ENCODE assay signal across 26 mouse cellular contexts in the genomic region with DNA sequence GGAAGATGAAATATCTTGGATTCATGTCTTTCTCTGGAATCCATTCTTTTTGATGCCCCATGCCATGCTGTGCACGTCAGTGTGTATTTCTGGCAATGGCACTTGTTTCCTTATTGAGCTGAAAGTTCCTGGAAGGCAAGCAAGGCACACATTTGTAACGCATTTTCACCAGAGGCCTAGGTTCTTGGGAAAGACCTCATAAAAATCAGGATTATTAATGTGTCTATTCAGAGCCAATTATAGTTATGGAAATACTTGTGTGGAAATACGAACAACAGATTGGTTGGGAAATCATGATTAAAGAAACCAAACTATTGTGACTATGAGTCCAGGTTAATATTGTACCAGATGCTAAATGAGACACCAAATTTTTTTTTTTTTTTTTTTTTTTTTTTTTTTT. TPM values are rescaled to one million over a fixed set of nuclear protein-coding genes. Genes with fewer than 3 reads are reported as not detected.
A peak's percentile ranks its signal among the peaks of the same experiment; 100 is the strongest.
DNase-seq lines count a peak whose midpoint lies in the region; ATAC-seq and TF ChIP-seq lines count a peak whose summit lies in the region.
"Had no signal": no experiment of that assay in that cellular context is flagged by ENCODE, and none has a peak within 500 bp of the region (broad histone marks: within the 10 kb centered on the region; RNA-seq: fewer than 3 reads in every experiment).

No protein-coding gene starts in this region.

- H3K27me3 ChIP-seq in forebrain, embryonic 15.5 days: no peaks in the 10 kb centered on the region
- no peaks in the 10 kb centered on the region; the same call in 1 of the 2 replicates for H3K27me3 ChIP-seq in forebrain, embryonic 11.5 days (ENCODE audit: control insufficient read depth, insufficient read depth, low read length)
- H3K27me3 ChIP-seq in forebrain, embryonic 16.5 days (replicated peaks; ENCODE audit: control insufficient read depth, insufficient read depth, low read length): no peaks in the 10 kb centered on the region
- no peaks in the 10 kb centered on the region for H3K27me3 ChIP-seq in midbrain, embryonic 14.5 days (ENCODE audit: control insufficient read depth, insufficient read depth, low read length)
- H3K27me3 ChIP-seq in heart, embryonic 12.5 days (replicated peaks): peaks cover 49% of the 10 kb centered on the region

- H3K9me3 ChIP-seq in forebrain, embryonic 15.5 days: no peaks in the 10 kb centered on the region
- no peaks in the 10 kb centered on the region for H3K9me3 ChIP-seq in forebrain, embryonic 11.5 days (ENCODE audit: control insufficient read depth, low read length)
- H3K9me3 ChIP-seq in ES-E14 (ENCODE audit: control insufficient read depth, insufficient read depth, low read depth, low read length): no peaks in the 10 kb centered on the region
- no peaks in the 10 kb centered on the region for H3K9me3 ChIP-seq in forebrain, embryonic 16.5 days (ENCODE audit: control insufficient read depth, low read length)
- H3K9me3 ChIP-seq in midbrain, embryonic 14.5 days (ENCODE audit: control insufficient read depth, low read length): no peaks in the 10 kb centered on the region
- no peaks in the 10 kb centered on the region for H3K9me3 ChIP-seq in heart, embryonic 12.5 days (replicated peaks)
- H3K9me3 ChIP-seq: embryonic facial prominence, embryonic 12.5 days; intestine, embryonic 15.5 days; limb, embryonic 12.5 days; liver, embryonic 13.5 days had no signal

- peaks cover 38% of the 10 kb centered on the region for H3K4me1 ChIP-seq in forebrain, embryonic 15.5 days
- H3K4me1 ChIP-seq in forebrain, embryonic 11.5 days (replicated peaks; ENCODE audit: control insufficient read depth, insufficient read depth, low read length): peaks cover 2% of the 10 kb centered on the region; the same call in 1 of the 2 replicates
- H3K4me1 ChIP-seq in ES-E14 (ENCODE audit: control insufficient read depth in 2 of 2, insufficient read depth in 2 of 2, low read length in 2 of 2, poor library complexity in 1 of 2): 0 out of 4 replicates have a peak, but pooled peaks cover 0 to 3% of the 10 kb centered on the region in 2 experiments
- peaks cover 21% of the 10 kb centered on the region for H3K4me1 ChIP-seq in forebrain, embryonic 16.5 days (replicated peaks; ENCODE audit: control insufficient read depth, insufficient read depth, low read length)
- peaks cover 31% of the 10 kb centered on the region for H3K4me1 ChIP-seq in midbrain, embryonic 14.5 days (ENCODE audit: control insufficient read depth, insufficient read depth, low read length)
- H3K4me1 ChIP-seq in heart, embryonic 12.5 days (replicated peaks): peaks cover 14% of the 10 kb centered on the region; the same call in 1 of the 2 replicates

- no peak for DNase-seq in forebrain, embryonic 11.5 days (ENCODE audit: low spot score)
- no peak for DNase-seq in ES-E14 (ENCODE audit: low read depth, low spot score)
- DNase-seq in midbrain, embryonic 14.5 days: no peak
- DNase-seq in frontal cortex, postnatal 14 days (ENCODE audit: low spot score in 2 of 2): no peak
- no peak for DNase-seq in embryo, embryonic 11 days
- DNase-seq: cerebellum, adult 9-10 months; heart, adult 18-20 months; heart, postnatal 36 days; kidney, adult 9 months; kidney, postnatal 36 days; liver, embryonic 13.5 days; lung, embryonic 14.5 days; lung, postnatal 36 days; spleen, adult 18-20 months; thymus, postnatal 25 days had no signal

- no peak for ATAC-seq in forebrain, embryonic 15.5 days (replicated peaks)
- ATAC-seq in forebrain, embryonic 11.5 days (replicated peaks; ENCODE audit: low FRiP score): no peak
- ATAC-seq in forebrain, embryonic 16.5 days: no peak
- no peak for ATAC-seq in midbrain, embryonic 14.5 days (ENCODE audit: low FRiP score, low TSS enrichment)
- ATAC-seq in heart, embryonic 12.5 days (ENCODE audit: insufficient number of reproducible peaks, low FRiP score): no peak
- ATAC-seq: intestine, embryonic 15.5 days had no signal

- no peak overlapping the region for H3K9ac ChIP-seq in forebrain, embryonic 15.5 days (replicated peaks)
- H3K9ac ChIP-seq in forebrain, embryonic 11.5 days (ENCODE audit: low read length): no peak overlapping the region
- no peak overlapping the region for H3K9ac ChIP-seq in ES-E14 (ENCODE audit: insufficient read depth, low read depth, low read length, poor library complexity, severe bottlenecking)
- H3K9ac ChIP-seq in forebrain, embryonic 16.5 days (replicated peaks; ENCODE audit: low read depth, low read length): no peak overlapping the region
- no peak overlapping the region for H3K9ac ChIP-seq in midbrain, embryonic 14.5 days (replicated peaks; ENCODE audit: low read length)
- H3K9ac ChIP-seq in heart, embryonic 12.5 days: no peak overlapping the region
- H3K9ac ChIP-seq: embryonic facial prominence, embryonic 12.5 days; intestine, embryonic 15.5 days; limb, embryonic 12.5 days; liver, embryonic 13.5 days; lung, embryonic 14.5 days had no signal

- H3K36me3 ChIP-seq in forebrain, embryonic 15.5 days: no peaks in the 10 kb centered on the region
- no peaks in the 10 kb centered on the region for H3K36me3 ChIP-seq in forebrain, embryonic 11.5 days (ENCODE audit: control insufficient read depth, insufficient read depth, low read length)
- no peaks in the 10 kb centered on the region for H3K36me3 ChIP-seq in ES-E14 (ENCODE audit: control insufficient read depth, insufficient read depth, low read length, poor library complexity, severe bottlenecking)
- no peaks in the 10 kb centered on the region for H3K36me3 ChIP-seq in forebrain, embryonic 16.5 days (ENCODE audit: control insufficient read depth, insufficient read depth)
- peaks cover 3% of the 10 kb centered on the region; the same call in 1 of the 2 replicates for H3K36me3 ChIP-seq in midbrain, embryonic 14.5 days (ENCODE audit: control insufficient read depth, insufficient read depth, low read length)
- no peaks in the 10 kb centered on the region for H3K36me3 ChIP-seq in heart, embryonic 12.5 days
- H3K36me3 ChIP-seq: embryonic facial prominence, embryonic 12.5 days; intestine, embryonic 15.5 days; limb, embryonic 12.5 days; liver, embryonic 13.5 days had no signal

- peak overlapping the region; percentile 4; the same call in 1 of the 2 replicates for H3K27ac ChIP-seq in forebrain, embryonic 15.5 days (replicated peaks)
- H3K27ac ChIP-seq in forebrain, embryonic 11.5 days (ENCODE audit: low read depth, low read length): no peak overlapping the region
- H3K27ac ChIP-seq in ES-E14 (ENCODE audit: insufficient read depth, low read depth, low read length, poor library complexity, severe bottlenecking): no peak overlapping the region
- no peak overlapping the region for H3K27ac ChIP-seq in forebrain, embryonic 16.5 days (ENCODE audit: low read length)
- no peak overlapping the region for H3K27ac ChIP-seq in midbrain, embryonic 14.5 days (replicated peaks; ENCODE audit: low read depth, low read length)
- H3K27ac ChIP-seq in heart, embryonic 12.5 days (ENCODE audit: poor library complexity, severe bottlenecking): no peak overlapping the region
- H3K27ac ChIP-seq: embryonic facial prominence, embryonic 12.5 days; intestine, embryonic 15.5 days; limb, embryonic 12.5 days; liver, embryonic 13.5 days had no signal

- WGBS in forebrain, embryonic 15.5 days: 62% methylated on average over 3 of the region's 3 CpGs
- WGBS in forebrain, embryonic 11.5 days: 89% methylated on average over 3 of the region's 3 CpGs
- 53% methylated on average over 3 of the region's 3 CpGs for WGBS in forebrain, embryonic 16.5 days
- 81% methylated on average over 3 of the region's 3 CpGs for WGBS in midbrain, embryonic 14.5 days
- WGBS in heart, embryonic 12.5 days: 71% methylated on average over 3 of the region's 3 CpGs

- in situ Hi-C loops in ES-E14 (cut with MboI; ENCODE audit: low sequenced_read_pairs in 2 of 2, unreplicated experiment in 2 of 2): no loop called here

- peak overlapping the region; percentile 14 for H3K4me2 ChIP-seq in forebrain, embryonic 15.5 days (replicated peaks)
- H3K4me2 ChIP-seq in forebrain, embryonic 11.5 days (ENCODE audit: low read depth, low read length, severe bottlenecking): no peak overlapping the region
- H3K4me2 ChIP-seq in forebrain, embryonic 16.5 days (ENCODE audit: low read length): peak overlapping the region; percentile 20
- H3K4me2 ChIP-seq in midbrain, embryonic 14.5 days (ENCODE audit: low read length): peak overlapping the region; percentile 89
- H3K4me2 ChIP-seq in heart, embryonic 12.5 days: no peak overlapping the region
- H3K4me2 ChIP-seq: embryonic facial prominence, embryonic 12.5 days; intestine, embryonic 15.5 days; limb, embryonic 12.5 days; liver, embryonic 13.5 days; lung, embryonic 14.5 days had no signal

- no peak overlapping the region for H3K4me3 ChIP-seq in forebrain, embryonic 15.5 days
- H3K4me3 ChIP-seq in forebrain, embryonic 11.5 days (ENCODE audit: low read depth, low read length): no peak overlapping the region
- no peak overlapping the region for H3K4me3 ChIP-seq in ES-E14 (ENCODE audit: insufficient read depth in 1 of 2, low read depth in 1 of 2, low read length in 2 of 2, poor library complexity in 1 of 2, severe bottlenecking in 1 of 2)
- no peak overlapping the region for H3K4me3 ChIP-seq in forebrain, embryonic 16.5 days (replicated peaks; ENCODE audit: low read length)
- H3K4me3 ChIP-seq in midbrain, embryonic 14.5 days (replicated peaks; ENCODE audit: low read depth, low read length): no peak overlapping the region
- H3K4me3 ChIP-seq in heart, embryonic 12.5 days: no peak overlapping the region
- H3K4me3 ChIP-seq: embryonic facial prominence, embryonic 12.5 days; erythroblast, embryonic 14.5 days; intestine, embryonic 15.5 days; limb, embryonic 12.5 days; liver, embryonic 13.5 days had no signal

TF ChIP-seq in ES-E14, 5 proteins besides CTCF, POLR2A, EP300 and RAD21:
- TF ChIP-seq MAFK (IDR thresholded peaks at IDR 0.05; ENCODE audit: insufficient read depth, low read depth, low read length) (no peak), ZNF384 (IDR thresholded peaks at IDR 0.05; ENCODE audit: low read depth, low read length) (peak; percentile 88), CHD2 (IDR thresholded peaks at IDR 0.05; ENCODE audit: low read depth, low read length) (no peak)

RNA-seq across cellular contexts. Expression of a gene that starts 3.4 kb away (rescaled TPM):
- polyA plus RNA-seq in forebrain, embryonic 15.5 days (2015; fragmentation: Nextera tagmentation; extraction: Ambion mirVana): 23.8 and 28.6 TPM in 2 replicates
- 7.2 and 7.4 TPM in 2 replicates for polyA plus RNA-seq in forebrain, embryonic 11.5 days (2014; fragmentation: Nextera tagmentation; extraction: Ambion mirVana)
- 0.04 and 0.32 TPM in 2 replicates for total RNA-seq in ES-E14 (2012; rRNA removed)
- polyA plus RNA-seq in forebrain, embryonic 16.5 days (2015; fragmentation: Nextera tagmentation; extraction: Ambion mirVana): 25.2 and 32.2 TPM in 2 replicates
- 44.6 and 46.4 TPM in 2 replicates for polyA plus RNA-seq in midbrain, embryonic 14.5 days (2014; fragmentation: Nextera tagmentation; extraction: Ambion mirVana)
- 0.05 TPM in 2 replicates for polyA plus RNA-seq in heart, embryonic 12.5 days (2016; fragmentation: Nextera tagmentation; extraction: Ambion mirVana)
- total RNA-seq: common myeloid progenitor, adult 5-6 weeks; megakaryocyte-erythroid progenitor cell, adult 5-6 weeks; MEL had no signal
- polyA plus RNA-seq: erythroblast, embryonic 14.5 days; heart, embryonic 14.5 days; liver, embryonic 13.5 days had no signal

Comparison
In these comparisons a context has a peak if more than half of its experiments do, and no peak if none do; other contexts are left out.
1. H3K4me2 ChIP-seq: peak in forebrain, embryonic 15.5 days (single experiment), forebrain, embryonic 16.5 days (single experiment) and midbrain, embryonic 14.5 days (single experiment); none in forebrain, embryonic 11.5 days (single experiment) and heart, embryonic 12.5 days (single experiment).